Mouse (Mus musculus) heart, embryonic 15.5 days (tissue): ENCODE measurements around the gene Map4k5. TPM values are rescaled to one million over a fixed set of nuclear protein-coding genes. Genes with fewer than 3 reads are reported as not detected.
A peak's percentile ranks its signal among the peaks of the same experiment; 100 is the strongest.

Source experiments
- ATAC-seq: fragments of 200-750 bp; cut with Nextera tagmentation; replicated peaks from 2 replicates; pipeline ENCODE4 v1.8.0; 2017; ENCODE audit warnings: low read depth, moderate TSS enrichment; ENCODE audit not compliant: insufficient number of reproducible peaks, insufficient read depth, low FRiP score
- H3K27ac ChIP-seq: fragments of 300-500 bp; sonication (generic); 2 replicates; pipeline ENCODE4 v1.5.1; 2015; ENCODE audit warnings: mild to moderate bottlenecking, inconsistent platforms
- H3K27me3 ChIP-seq: fragments of 300-500 bp; sonication (generic); 2 replicates; pipeline ENCODE4 v1.6.1; 2015; ENCODE audit warnings: inconsistent platforms
- H3K36me3 ChIP-seq: fragments of 300-500 bp; sonication (generic); 2 replicates; pipeline ENCODE4 v1.6.1; 2015; ENCODE audit warnings: mild to moderate bottlenecking, inconsistent platforms
- H3K4me1 ChIP-seq: fragments of 300-500 bp; sonication (generic); replicated peaks from 2 replicates; pipeline ENCODE4 v1.6.1; 2015; ENCODE audit warnings: inconsistent platforms
- H3K4me2 ChIP-seq: fragments of 300-500 bp; sonication (generic); 2 replicates; pipeline ENCODE4 v1.6.1; 2015; ENCODE audit warnings: inconsistent platforms, mild to moderate bottlenecking, moderate library complexity
- H3K4me3 ChIP-seq: fragments of 300-500 bp; sonication (generic); 2 replicates; pipeline ENCODE4 v1.5.1; 2015; ENCODE audit warnings: mild to moderate bottlenecking, inconsistent platforms
- H3K9ac ChIP-seq: fragments of 300-500 bp; sonication (generic); 2 replicates; pipeline ENCODE4 v1.6.1; 2015; ENCODE audit warnings: mild to moderate bottlenecking, inconsistent platforms
- H3K9me3 ChIP-seq: fragments of 300-500 bp; sonication (generic); replicated peaks from 2 replicates; pipeline ENCODE4 v1.6.1; 2016; ENCODE audit warnings: inconsistent platforms
- WGBS: fragments of 180-500 bp; shearing (Covaris S2); methylation state at CpG from one replicate; pipeline ENCODE4 v1.1.7; 2015; ENCODE audit warnings: mixed read lengths; 5-methylcytosine and 5-hydroxymethylcytosine counted together
- polyA plus RNA-seq: library from polyadenylated mRNA; unstranded; fragments of >200 nt; fragmentation: Nextera tagmentation; extraction: Ambion mirVana; gene quantifications from 2 replicates; pipeline ENCODE4 v1.2.1, GENCODE M21; 2015

Map4k5 gene
- polyA plus RNA-seq, 1 experiment from 2014 or later: 27.7 TPM

DNA sequence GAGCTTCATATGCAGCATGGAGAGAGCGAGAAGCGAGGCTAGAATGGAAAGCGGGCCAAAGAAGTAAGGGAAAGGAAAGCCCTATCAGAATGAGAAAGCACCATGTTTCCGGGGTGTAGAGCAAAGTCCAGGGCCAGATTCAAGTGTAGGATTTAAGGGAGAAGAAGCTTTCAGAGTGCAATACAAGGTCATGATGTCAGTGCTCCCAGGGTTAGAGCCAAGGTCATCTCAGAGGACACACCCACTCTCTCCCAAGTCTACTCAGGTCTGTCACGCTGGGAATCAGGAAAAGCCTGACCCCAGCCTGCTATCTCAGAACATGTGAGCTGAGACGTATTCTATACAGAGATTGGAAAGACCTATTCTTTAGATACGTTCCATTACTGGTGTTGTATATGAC is 18.9 kb upstream of the Map4k5 start:
- H3K4me1 ChIP-seq: peaks cover 14% of the 10 kb centered on the region
- no peak overlapping the region for H3K27ac ChIP-seq
- no peaks in the 10 kb centered on the region for H3K27me3 ChIP-seq
- no peaks in the 10 kb centered on the region for H3K36me3 ChIP-seq
- H3K9me3 ChIP-seq: no peaks in the 10 kb centered on the region
- no peak for ATAC-seq
- 81% methylated on average over 7 of the region's 7 CpGs for WGBS
- no peak overlapping the region for H3K4me2 ChIP-seq
- H3K4me3 ChIP-seq: no peak overlapping the region
- H3K9ac ChIP-seq: no peak overlapping the region

DNA sequence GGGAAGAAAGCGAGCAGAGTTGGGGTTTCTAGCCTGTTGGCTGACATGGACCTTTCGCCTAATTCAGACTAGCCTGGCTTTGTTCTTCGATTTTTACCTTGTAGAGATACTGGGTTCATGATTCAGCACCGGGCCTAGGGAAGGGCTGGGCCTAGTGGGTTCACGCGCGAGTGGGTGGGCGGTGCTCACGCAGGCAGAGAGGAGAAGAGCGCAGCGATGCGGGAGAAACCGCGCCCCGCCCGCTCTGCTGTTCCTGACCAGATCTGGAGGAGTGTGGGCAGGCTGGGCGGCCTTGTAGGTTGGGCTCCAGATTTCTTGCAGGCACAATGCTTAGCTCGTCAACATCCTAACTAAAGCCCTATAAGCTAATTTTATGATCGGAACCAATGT is 15.5 kb upstream of the Map4k5 start:
- Histone ChIP-seq H3K4me2 (peak overlapping the region; percentile 65), H3K9me3 (no peaks in the 10 kb centered on the region), H3K4me1 (peaks cover 14% of the 10 kb centered on the region), H3K27me3 (no peaks in the 10 kb centered on the region), H3K27ac (no peak overlapping the region), H3K9ac (no peak overlapping the region), H3K36me3 (no peaks in the 10 kb centered on the region), H3K4me3 (no peak overlapping the region)
- no peak for ATAC-seq
- 44% methylated on average over 19 of the region's 19 CpGs for WGBS

DNA sequence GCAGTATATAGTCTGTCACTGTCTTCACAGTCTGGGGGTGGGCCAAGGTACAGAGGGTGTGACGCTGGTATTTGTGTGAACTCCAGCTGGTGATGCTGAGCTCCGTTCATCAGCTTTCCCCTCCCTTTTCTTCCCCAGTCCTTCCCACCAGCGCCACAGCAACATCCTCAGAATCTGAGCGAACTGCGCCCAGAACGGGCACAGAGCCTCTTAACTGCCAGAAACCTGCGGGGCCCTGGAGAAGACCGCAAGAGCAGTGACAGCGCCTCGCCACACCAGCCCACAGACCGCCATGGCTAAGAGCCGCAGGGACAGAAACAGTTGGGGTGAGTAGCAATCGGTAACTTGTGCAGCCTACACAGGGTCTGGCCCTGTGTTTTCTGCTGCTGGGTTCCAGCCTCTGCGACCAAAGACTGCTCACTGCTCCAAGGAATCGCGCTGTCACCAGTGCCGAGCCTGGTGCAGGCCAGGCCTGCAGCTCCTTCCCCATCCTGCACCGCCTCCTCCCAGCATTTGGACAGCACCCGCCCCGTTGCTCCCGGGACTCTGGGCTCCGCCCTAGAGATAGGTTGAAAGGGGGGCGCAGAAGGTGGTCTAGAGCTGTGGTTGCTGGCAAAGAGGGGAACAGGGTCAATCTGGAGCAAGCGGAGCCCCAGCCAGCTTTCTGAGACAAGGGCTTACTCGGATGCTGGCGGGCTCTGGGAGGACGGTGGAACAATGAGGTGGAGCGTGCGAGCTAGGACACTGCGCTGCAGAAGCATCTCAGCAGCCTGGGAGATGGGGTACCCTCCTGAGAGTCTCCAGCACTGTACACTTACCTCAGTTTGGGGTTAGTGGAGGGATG is 14.9 kb upstream of the Map4k5 start:
- Histone ChIP-seq H3K4me3 (peak overlapping the region; percentile 36), H3K27me3 (no peaks in the 10 kb centered on the region), H3K36me3 (no peaks in the 10 kb centered on the region), H3K27ac (no peak overlapping the region), H3K4me1 (peaks cover 14% of the 10 kb centered on the region), H3K4me2 (peak overlapping the region; percentile 65), H3K9ac (peak overlapping the region; percentile 4; the same call in 1 of the 2 replicates), H3K9me3 (no peaks in the 10 kb centered on the region)
- WGBS: 6% methylated on average over 30 of the region's 30 CpGs
- peak; percentile 62; the same call in 1 of the 2 replicates for ATAC-seq

DNA sequence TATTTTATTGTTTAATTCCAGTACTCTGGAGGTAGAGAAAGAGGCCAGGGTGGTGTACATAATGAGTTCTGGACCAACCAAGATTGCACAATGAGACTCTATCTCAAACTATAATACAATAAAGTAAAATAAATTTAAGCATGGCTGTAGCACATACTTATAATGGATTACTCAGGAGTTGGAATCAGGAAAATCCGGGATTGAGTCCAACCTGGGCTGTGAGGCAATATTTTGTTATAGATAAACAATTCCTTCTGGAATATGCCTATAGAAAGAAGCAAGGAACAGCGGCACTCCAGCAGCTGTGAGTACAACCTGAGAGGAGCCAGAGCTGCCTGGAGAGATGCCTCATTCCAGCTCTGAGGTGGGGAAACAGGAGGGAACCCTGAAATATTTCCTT is 12.0 kb upstream of the Map4k5 start:
- Histone ChIP-seq H3K4me1 (peaks cover 14% of the 10 kb centered on the region), H3K36me3 (no peaks in the 10 kb centered on the region), H3K9ac (no peak overlapping the region), H3K27me3 (no peaks in the 10 kb centered on the region), H3K27ac (no peak overlapping the region), H3K9me3 (no peaks in the 10 kb centered on the region), H3K4me3 (no peak overlapping the region), H3K4me2 (no peak overlapping the region)
- WGBS: 52% methylated on average over 2 of the region's 2 CpGs
- no peak for ATAC-seq

DNA sequence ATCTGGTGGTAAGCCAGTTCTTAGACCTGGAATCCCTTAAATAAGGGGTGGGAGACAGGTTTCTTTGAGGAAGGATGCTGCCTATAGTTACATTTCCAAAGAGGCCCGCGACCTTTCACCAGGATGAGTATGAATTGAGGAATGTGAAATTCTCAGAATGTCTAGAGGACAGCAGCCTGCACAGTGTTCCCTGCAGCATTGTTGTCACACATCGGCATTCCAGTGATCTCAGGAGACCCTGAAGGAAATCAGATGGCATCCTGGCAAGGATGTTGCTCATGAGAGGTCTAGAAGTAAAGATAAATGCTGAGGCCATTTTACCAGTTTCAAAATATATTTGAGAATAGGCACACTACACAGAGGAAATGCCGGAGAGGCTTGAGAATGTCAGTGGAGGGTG is 5.1 kb upstream of the Map4k5 start:
- ATAC-seq: no peak
- WGBS: 37% methylated on average over 4 of the region's 4 CpGs
- Histone ChIP-seq H3K36me3 (no peaks in the 10 kb centered on the region), H3K4me3 (no peak overlapping the region), H3K27ac (no peak overlapping the region), H3K27me3 (no peaks in the 10 kb centered on the region), H3K4me1 (peaks cover 6% of the 10 kb centered on the region), H3K9ac (no peak overlapping the region), H3K4me2 (no peak overlapping the region), H3K9me3 (no peaks in the 10 kb centered on the region)

DNA sequence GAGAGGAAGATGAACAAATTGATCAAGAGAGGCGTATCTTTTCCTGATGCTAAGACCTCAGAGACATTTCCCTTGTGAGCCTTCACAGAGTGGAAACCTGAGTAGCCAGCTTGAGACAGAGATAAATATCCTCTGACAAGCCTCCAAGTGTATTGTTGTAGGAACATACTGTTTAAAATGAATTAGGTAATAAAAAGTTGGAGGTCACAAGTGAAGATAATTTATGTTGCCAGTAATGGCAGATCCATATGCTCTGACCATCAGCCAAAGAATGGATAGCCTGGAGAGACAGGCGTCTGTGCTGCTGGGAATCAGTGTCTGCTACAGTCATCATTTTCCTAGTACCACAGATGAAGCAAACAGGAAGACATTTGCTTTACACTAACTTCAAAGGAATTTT is 2.0 kb upstream of the Map4k5 start:
- 54% methylated on average over 2 of the region's 2 CpGs for WGBS
- Histone ChIP-seq H3K4me1 (peaks cover 22% of the 10 kb centered on the region), H3K4me2 (no peak overlapping the region), H3K9ac (no peak overlapping the region), H3K27ac (peak overlapping the region; percentile 69), H3K27me3 (no peaks in the 10 kb centered on the region), H3K9me3 (no peaks in the 10 kb centered on the region), H3K4me3 (no peak overlapping the region), H3K36me3 (no peaks in the 10 kb centered on the region)
- no peak for ATAC-seq

DNA sequence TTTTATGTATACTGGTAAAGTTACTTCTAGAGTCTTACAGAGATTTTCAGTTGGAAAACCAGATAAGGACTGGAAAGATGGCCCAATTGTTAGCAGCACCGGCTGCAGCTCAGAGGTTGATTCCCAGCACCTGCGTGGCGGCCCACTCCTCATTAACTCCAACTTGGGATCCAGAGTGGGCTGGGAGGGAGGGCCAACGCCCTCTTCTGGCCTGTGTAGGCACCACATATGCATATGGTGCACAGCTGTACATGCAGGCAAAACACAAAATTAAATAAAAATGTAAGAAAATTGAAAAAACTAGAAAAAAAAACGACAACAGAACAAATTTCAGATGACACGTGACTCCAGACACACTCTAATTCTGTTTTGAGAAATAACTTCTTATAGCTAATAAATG is 927 bp upstream of the Map4k5 start:
- WGBS: 66% methylated on average over 6 of the region's 6 CpGs
- H3K4me3 ChIP-seq: no peak overlapping the region
- H3K27ac ChIP-seq: peak overlapping the region; percentile 95; the same call in 1 of the 2 replicates
- ATAC-seq: no peak
- H3K9me3 ChIP-seq: no peaks in the 10 kb centered on the region
- peaks cover 28% of the 10 kb centered on the region for H3K4me1 ChIP-seq
- no peak overlapping the region for H3K9ac ChIP-seq
- H3K36me3 ChIP-seq: no peaks in the 10 kb centered on the region
- H3K4me2 ChIP-seq: peak overlapping the region; percentile 75; the same call in 1 of the 2 replicates
- H3K27me3 ChIP-seq: no peaks in the 10 kb centered on the region

DNA sequence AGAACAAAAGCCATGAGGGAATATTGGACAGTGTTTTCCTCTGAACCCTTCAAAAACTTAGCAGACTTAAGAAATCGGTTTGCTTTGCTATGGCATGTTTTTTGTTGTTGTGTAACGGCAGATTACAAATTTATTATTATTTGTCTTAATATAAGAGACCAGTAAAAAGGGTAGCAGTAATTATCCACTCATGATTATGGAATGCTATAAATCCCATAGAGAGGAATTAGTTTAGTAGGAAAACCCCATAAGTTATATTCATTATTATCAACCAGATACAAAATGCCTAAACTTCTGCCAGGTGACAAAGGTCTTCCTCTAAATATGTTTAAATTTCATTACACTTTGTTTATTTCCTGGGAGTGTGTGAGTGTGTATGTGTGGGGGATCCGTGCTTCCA is 1.3 kb downstream of the Map4k5 start:
- Histone ChIP-seq H3K4me1 (peaks cover 35% of the 10 kb centered on the region), H3K27ac (peak overlapping the region; percentile 95), H3K4me3 (peak overlapping the region; percentile 88), H3K4me2 (peak overlapping the region; percentile 75), H3K9ac (peak overlapping the region; percentile 90), H3K36me3 (no peaks in the 10 kb centered on the region), H3K9me3 (no peaks in the 10 kb centered on the region), H3K27me3 (no peaks in the 10 kb centered on the region)
- WGBS: 30% methylated on average over 3 of the region's 3 CpGs
- ATAC-seq: no peak

DNA sequence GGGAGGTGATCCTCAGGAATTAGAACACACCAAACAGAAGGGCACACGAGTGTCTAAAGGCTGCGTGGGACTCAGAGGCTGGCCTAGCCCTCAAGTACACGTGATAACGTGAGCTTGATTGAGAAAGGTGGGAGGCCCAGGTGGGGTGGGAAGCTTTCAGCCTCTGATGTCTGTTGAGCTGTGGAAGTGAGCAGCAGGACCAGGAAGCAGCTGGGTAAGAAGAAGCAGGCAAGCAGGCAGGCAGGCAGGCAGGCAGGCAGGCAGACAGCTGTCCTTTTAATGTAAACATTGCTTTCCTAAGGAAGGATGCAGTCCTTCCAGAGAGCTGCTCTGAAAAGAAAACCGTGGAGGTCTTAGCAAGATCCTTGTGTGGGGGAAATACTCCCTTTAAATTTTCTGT is 2.5 kb downstream of the Map4k5 start:
- Histone ChIP-seq H3K9me3 (no peaks in the 10 kb centered on the region), H3K27me3 (no peaks in the 10 kb centered on the region), H3K9ac (peak overlapping the region; percentile 25; the same call in 1 of the 2 replicates), H3K4me3 (peak overlapping the region; percentile 88), H3K27ac (peak overlapping the region; percentile 58), H3K4me2 (peak overlapping the region; percentile 75), H3K36me3 (no peaks in the 10 kb centered on the region), H3K4me1 (peaks cover 35% of the 10 kb centered on the region)
- no peak for ATAC-seq
- WGBS: 9% methylated on average over 5 of the region's 5 CpGs

DNA sequence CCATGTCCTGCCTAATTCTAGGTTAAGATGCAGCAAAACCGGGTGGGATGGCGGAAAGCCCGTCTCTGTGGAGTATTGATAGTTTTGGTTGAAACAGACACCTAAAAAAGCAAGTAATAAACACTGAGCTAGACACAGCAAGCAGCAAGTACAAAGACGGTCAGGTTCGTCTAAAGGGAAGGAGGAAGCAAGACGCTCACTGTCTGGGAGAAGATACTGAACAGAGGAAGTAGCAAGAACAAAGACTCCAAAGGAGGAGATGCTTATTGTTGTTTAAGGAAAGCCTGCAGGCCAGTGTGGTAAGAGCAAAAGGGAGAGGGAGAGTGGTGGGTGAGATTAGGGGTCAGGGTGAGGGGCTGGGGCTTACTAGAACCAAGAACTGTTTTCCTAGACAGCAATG is 2.9 kb downstream of the Map4k5 start:
- Histone ChIP-seq H3K4me2 (peak overlapping the region; percentile 75), H3K4me3 (peak overlapping the region; percentile 88), H3K4me1 (peaks cover 37% of the 10 kb centered on the region), H3K27ac (peak overlapping the region; percentile 58), H3K27me3 (no peaks in the 10 kb centered on the region), H3K9me3 (no peaks in the 10 kb centered on the region), H3K36me3 (no peaks in the 10 kb centered on the region), H3K9ac (peak overlapping the region; percentile 25; the same call in 1 of the 2 replicates)
- no peak for ATAC-seq
- 59% methylated on average over 6 of the region's 6 CpGs for WGBS

DNA sequence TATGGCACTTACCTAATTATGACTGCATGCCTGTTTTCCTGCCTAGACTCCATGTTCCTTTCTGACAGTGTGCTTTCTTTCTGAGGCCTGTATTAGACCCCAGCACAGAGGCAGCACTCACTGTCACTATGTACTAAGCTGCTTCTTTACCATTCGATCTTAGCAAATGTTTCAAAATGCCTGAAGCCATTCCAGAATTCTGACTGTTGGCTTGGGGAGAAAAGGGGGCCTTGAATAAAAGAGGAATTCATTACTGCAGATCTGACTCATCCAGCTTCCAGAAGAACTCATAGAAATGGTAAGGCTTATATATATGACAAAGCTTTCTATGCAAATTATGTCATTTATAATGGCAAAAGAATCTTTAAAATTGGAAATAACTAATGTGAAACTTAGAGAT is 4.7 kb downstream of the Map4k5 start:
- Histone ChIP-seq H3K27ac (no peak overlapping the region), H3K4me3 (no peak overlapping the region), H3K9ac (no peak overlapping the region), H3K9me3 (no peaks in the 10 kb centered on the region), H3K36me3 (no peaks in the 10 kb centered on the region), H3K27me3 (no peaks in the 10 kb centered on the region), H3K4me1 (peaks cover 35% of the 10 kb centered on the region), H3K4me2 (no peak overlapping the region)
- no peak for ATAC-seq
- 59% methylated on average over 1 of the region's 1 CpGs for WGBS

DNA sequence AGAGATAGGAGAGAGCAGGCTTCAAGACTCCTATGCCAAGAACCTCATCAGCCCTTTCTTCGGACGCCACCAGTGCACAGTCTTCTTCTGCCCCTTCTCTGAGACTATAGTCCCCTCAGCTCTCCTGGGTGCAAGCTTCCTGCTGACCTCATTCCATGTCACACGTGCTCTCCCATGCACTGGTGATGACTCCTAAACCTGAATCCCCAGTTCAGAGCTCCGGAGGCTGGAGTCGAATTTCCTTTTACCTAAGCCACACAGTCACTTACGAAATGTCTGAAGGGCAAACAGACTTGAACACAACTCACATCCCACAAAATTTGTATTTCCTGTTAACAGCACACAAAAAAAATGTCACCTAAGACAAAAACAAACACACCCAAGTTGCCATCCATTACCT is 5.2 kb downstream of the Map4k5 start:
- Histone ChIP-seq H3K4me3 (no peak overlapping the region), H3K9me3 (no peaks in the 10 kb centered on the region), H3K9ac (no peak overlapping the region), H3K27ac (no peak overlapping the region), H3K4me1 (peaks cover 35% of the 10 kb centered on the region), H3K36me3 (no peaks in the 10 kb centered on the region), H3K27me3 (no peaks in the 10 kb centered on the region), H3K4me2 (no peak overlapping the region)
- no peak for ATAC-seq
- WGBS: 68% methylated on average over 6 of the region's 6 CpGs
